Mouse (Mus musculus): ENCODE data around the gene Kctd21. TPM values are rescaled to one million over a fixed set of nuclear protein-coding genes. Genes with fewer than 3 reads are reported as not detected.

The Kctd21 gene
- polyA plus RNA-seq, 1 experiment, result 3.9 TPM

DNA sequence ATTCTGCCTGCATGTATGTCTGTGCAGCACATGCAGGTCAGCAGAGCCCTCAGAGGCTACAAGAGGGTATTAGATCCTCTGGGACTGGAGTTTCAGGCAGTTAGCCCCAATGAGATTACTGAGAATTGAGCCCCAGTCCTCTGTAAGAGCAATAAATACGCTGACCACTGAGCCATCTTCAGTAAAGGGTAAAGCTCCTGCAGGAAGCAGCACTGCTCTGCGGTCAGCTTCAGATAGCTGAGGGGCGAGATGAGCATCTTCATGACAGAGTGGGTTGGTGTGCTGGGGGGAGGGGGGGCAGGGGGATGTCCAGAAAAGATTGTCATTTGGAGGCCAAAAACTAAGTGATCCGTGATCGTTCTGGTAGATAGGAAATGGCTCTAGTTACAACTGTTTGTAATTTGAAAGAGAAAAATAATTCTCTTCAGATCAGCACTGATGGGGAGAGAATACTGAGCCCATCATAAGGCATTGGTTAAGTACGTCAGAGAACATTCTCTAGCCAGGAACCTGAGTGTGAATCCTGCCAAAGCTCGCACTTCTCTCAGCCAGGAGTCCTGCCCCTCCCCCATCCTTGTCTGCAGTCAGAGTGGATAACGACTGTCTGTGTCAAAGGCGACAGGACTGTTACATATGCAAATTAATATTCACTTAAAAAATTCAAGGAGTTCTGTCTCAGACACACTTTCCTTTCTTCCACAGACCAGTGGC, 14.1 kb downstream of the Kctd21 start:
- Histone ChIP-seq H3K4me1 (ENCODE audit: control insufficient read depth, insufficient read depth, low read length) (no peaks in the 10 kb centered on the region), H3K4me3 (ENCODE audit: insufficient read depth, low read length) (no peak overlapping the region), H3K27ac (ENCODE audit: insufficient read depth, low read length) (no peak overlapping the region)
- no peak for TF ChIP-seq CTCF (IDR thresholded peaks at IDR 0.05; ENCODE audit: borderline replicate concordance, insufficient read depth, low read length)
- no peak for TF ChIP-seq POLR2A (IDR thresholded peaks at IDR 0.05; ENCODE audit: low read depth, low read length)

DNA sequence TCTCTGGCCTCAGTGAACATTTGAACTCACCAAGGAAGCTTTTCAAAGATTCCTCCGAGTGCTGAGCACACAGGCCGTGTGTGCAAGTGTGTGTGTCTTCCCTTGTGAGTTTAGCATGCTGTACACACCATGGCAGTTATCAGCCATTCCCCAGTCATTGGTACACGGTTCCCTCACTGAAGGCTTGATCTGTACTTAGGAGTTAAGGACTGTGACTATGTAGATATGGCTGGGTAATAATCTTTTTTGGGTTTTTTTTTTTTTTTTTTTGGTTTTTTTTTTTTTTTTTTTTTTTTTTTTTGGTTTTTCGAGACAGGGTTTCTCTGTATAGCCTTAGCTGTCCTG, 14.7 kb downstream of the Kctd21 start:
- no peak overlapping the region for H3K27ac ChIP-seq (ENCODE audit: insufficient read depth, low read length)
- H3K4me1 ChIP-seq (ENCODE audit: control insufficient read depth, insufficient read depth, low read length), result no peaks in the 10 kb centered on the region
- no peak for TF ChIP-seq POLR2A (IDR thresholded peaks at IDR 0.05; ENCODE audit: low read depth, low read length)
- no peak for TF ChIP-seq CTCF (IDR thresholded peaks at IDR 0.05; ENCODE audit: borderline replicate concordance, insufficient read depth, low read length)
- no peak overlapping the region for H3K4me3 ChIP-seq (ENCODE audit: insufficient read depth, low read length)

DNA sequence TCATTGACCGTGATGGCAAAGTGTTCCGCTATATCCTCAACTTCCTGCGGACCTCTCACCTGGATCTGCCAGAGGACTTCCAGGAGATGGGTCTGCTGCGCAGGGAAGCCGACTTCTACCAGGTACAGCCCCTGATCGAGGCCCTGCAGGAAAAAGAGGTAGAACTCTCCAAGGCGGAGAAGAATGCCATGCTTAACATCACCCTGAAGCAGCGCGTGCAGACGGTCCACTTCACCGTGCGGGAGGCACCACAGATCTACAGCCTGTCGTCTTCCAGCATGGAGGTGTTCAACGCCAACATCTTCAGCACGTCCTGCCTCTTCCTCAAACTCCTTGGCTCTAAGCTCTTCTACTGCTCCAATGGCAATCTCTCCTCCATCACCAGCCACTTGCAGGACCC, 15.3 kb downstream of the Kctd21 start:
- Histone ChIP-seq H3K4me3 (ENCODE audit: insufficient read depth, low read length) (no peak overlapping the region), H3K27ac (ENCODE audit: insufficient read depth, low read length) (no peak overlapping the region), H3K4me1 (ENCODE audit: control insufficient read depth, insufficient read depth, low read length) (no peaks in the 10 kb centered on the region)
- TF ChIP-seq CTCF (IDR thresholded peaks at IDR 0.05; ENCODE audit: borderline replicate concordance, insufficient read depth, low read length), result no peak
- TF ChIP-seq POLR2A (IDR thresholded peaks at IDR 0.05; ENCODE audit: low read depth, low read length), result no peak

DNA sequence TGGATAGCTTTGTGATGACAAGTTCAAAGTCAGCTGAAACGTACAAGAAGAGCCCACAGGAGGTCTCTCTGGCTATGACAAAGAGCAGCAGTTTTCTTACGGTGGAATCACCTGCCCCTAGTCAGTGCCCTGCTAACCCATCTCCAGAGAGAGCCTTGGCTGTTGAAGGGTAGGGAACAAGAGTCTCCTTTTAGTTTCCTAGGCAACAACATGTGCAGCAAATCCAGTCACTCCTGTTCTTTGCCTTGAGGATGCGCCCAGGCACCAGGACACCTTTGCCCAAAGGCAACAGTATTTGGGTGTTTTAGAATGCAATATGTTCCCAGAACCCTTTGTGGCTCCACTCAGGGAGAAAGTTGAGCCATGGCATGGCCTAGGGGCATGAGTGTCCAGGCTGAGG, 16.2 kb downstream of the Kctd21 start:
- Histone ChIP-seq H3K4me3 (ENCODE audit: insufficient read depth, low read length) (no peak overlapping the region), H3K27ac (ENCODE audit: insufficient read depth, low read length) (no peak overlapping the region), H3K4me1 (ENCODE audit: control insufficient read depth, insufficient read depth, low read length) (no peaks in the 10 kb centered on the region)
- TF ChIP-seq CTCF (IDR thresholded peaks at IDR 0.05; ENCODE audit: borderline replicate concordance, insufficient read depth, low read length), result no peak
- no peak for TF ChIP-seq POLR2A (IDR thresholded peaks at IDR 0.05; ENCODE audit: low read depth, low read length)

DNA sequence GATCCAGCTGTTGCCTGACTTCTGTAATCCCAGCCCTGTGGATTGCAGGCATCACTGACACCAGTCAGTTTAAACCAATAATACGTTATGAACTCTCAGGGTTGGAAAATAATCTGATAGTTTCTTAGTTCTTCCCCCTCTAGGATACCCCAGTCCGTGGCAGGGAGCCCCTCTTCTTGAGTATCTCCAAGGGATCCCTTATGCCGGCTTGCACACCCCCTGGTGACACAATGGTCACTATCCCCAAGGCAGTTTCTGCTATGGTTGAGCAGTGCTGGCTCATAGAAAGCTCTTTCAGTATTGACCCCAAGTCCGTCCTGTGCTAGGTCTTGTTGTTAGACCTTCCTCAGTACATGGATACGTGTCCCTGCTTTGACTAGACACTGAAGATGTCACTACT, 16.7 kb downstream of the Kctd21 start:
- H3K4me1 ChIP-seq (ENCODE audit: control insufficient read depth, insufficient read depth, low read length), result no peaks in the 10 kb centered on the region
- TF ChIP-seq CTCF (IDR thresholded peaks at IDR 0.05; ENCODE audit: borderline replicate concordance, insufficient read depth, low read length), result no peak
- no peak for TF ChIP-seq POLR2A (IDR thresholded peaks at IDR 0.05; ENCODE audit: low read depth, low read length)
- no peak overlapping the region for H3K4me3 ChIP-seq (ENCODE audit: insufficient read depth, low read length)
- no peak overlapping the region for H3K27ac ChIP-seq (ENCODE audit: insufficient read depth, low read length)

DNA sequence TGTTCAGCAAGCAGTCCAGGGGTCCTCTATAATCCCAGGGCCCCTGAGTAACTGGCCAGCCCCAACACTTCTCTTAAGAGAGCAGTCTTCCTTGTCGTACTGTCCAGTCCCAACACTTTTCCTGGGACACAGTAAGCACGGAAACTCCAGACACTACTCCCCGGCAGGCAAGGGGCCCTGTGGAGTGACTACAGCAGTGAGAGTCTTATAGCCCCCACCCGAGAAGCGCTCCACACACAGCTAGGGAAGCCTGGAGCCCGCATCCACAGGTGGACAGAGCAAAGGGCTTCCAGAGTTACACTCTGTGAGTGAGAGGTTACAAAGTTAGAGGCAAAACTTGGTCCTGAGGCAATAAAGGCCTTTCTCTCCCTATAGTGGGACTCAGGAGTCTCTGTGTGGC, 17.3 kb downstream of the Kctd21 start:
- no peak overlapping the region for H3K27ac ChIP-seq (ENCODE audit: insufficient read depth, low read length)
- no peaks in the 10 kb centered on the region for H3K4me1 ChIP-seq (ENCODE audit: control insufficient read depth, insufficient read depth, low read length)
- no peak for TF ChIP-seq POLR2A (IDR thresholded peaks at IDR 0.05; ENCODE audit: low read depth, low read length)
- TF ChIP-seq CTCF (IDR thresholded peaks at IDR 0.05; ENCODE audit: borderline replicate concordance, insufficient read depth, low read length), result no peak
- H3K4me3 ChIP-seq (ENCODE audit: insufficient read depth, low read length), result no peak overlapping the region

DNA sequence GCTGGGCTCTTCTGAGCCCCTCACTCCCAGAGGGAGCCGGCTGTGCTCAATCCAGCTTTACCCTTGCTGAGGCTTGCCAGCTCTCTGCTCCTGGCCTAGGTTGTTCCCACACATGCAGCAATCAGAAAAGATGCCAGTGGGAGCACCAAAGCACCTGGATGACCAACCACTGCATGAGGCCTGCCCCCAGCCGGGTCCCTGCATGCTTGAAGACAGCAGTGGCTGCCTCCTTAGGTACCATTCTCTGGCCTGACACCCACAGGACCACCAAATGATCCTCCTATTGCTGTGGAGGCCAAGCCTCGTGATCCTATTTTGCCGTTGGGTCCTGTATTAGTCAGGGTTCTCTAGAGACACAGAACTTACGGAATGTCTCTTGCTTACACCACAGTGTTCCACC, 18.8 kb downstream of the Kctd21 start:
- TF ChIP-seq POLR2A (IDR thresholded peaks at IDR 0.05; ENCODE audit: low read depth, low read length) (no peak), CTCF (IDR thresholded peaks at IDR 0.05; ENCODE audit: borderline replicate concordance, insufficient read depth, low read length) (no peak)
- Histone ChIP-seq H3K27ac (ENCODE audit: insufficient read depth, low read length) (no peak overlapping the region), H3K4me1 (ENCODE audit: control insufficient read depth, insufficient read depth, low read length) (no peaks in the 10 kb centered on the region)

DNA sequence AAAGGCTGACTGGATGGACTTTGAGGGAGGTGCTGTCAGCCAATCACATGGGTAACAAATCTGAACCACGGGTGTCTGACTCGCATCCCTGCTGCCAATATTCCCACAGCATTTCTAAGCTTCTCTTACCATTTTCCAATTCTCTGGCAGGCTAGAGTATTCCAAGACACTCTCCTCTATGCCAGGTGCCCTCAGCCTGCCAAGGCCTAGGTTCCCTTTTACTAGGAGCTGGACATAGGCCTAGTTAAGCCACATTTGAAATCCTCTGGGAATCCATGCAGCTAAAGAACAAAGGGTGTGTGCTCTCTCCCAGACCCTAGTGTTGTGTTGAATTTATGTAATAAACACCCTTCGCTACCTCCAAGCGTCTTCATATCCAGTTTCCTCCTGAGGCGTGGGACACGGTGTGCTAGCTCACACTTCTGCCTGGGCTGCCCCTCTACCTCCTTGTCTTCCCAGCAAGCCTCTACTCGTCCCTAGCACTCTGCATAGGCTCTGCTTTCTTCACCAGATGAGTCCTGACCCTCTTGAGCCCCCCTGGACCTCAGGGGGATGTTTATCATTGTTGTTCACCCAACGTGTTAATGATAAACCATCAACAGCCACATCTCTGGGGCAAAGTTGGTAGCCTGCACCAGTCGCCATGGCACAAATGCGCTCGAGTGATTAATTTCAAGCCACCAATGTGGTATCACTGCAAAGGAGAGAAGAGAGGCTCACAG, 19.8 kb downstream of the Kctd21 start:
- H3K4me3 ChIP-seq (ENCODE audit: insufficient read depth, low read length), result no peak overlapping the region
- H3K4me1 ChIP-seq (ENCODE audit: control insufficient read depth, insufficient read depth, low read length), result no peaks in the 10 kb centered on the region
- TF ChIP-seq POLR2A (IDR thresholded peaks at IDR 0.05; ENCODE audit: low read depth, low read length) (no peak), CTCF (IDR thresholded peaks at IDR 0.05; ENCODE audit: borderline replicate concordance, insufficient read depth, low read length) (no peak)
- H3K27ac ChIP-seq (ENCODE audit: insufficient read depth, low read length), result no peak overlapping the region

More for the DNA sequence above, 18.8 kb downstream of the Kctd21 start:
- no peak overlapping the region for H3K4me3 ChIP-seq (ENCODE audit: insufficient read depth, low read length)

DNA sequence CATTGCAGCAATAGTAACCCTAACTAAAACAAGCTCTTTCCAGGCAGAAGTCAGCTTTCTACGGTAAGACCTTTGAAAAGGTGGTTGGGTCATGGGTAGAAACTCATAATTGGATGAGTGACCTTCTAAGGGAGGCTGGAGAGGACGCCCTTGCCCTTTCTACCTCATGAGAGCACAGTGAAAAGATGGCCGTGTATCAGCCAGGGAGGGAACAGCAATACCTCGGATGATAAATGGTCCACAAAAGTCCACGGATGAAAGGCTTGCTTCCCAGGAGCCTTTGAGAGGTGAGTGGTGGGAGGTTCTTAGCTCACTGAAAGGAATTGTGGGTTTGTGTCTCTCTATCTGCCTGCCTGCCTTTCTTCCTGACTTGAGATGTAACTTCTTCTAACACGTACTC, 21.2 kb downstream of the Kctd21 start:
- TF ChIP-seq POLR2A (IDR thresholded peaks at IDR 0.05; ENCODE audit: low read depth, low read length) (no peak), CTCF (IDR thresholded peaks at IDR 0.05; ENCODE audit: borderline replicate concordance, insufficient read depth, low read length) (no peak)
- Histone ChIP-seq H3K27ac (ENCODE audit: insufficient read depth, low read length) (no peak overlapping the region), H3K4me1 (ENCODE audit: control insufficient read depth, insufficient read depth, low read length) (no peaks in the 10 kb centered on the region), H3K4me3 (ENCODE audit: insufficient read depth, low read length) (no peak overlapping the region)

DNA sequence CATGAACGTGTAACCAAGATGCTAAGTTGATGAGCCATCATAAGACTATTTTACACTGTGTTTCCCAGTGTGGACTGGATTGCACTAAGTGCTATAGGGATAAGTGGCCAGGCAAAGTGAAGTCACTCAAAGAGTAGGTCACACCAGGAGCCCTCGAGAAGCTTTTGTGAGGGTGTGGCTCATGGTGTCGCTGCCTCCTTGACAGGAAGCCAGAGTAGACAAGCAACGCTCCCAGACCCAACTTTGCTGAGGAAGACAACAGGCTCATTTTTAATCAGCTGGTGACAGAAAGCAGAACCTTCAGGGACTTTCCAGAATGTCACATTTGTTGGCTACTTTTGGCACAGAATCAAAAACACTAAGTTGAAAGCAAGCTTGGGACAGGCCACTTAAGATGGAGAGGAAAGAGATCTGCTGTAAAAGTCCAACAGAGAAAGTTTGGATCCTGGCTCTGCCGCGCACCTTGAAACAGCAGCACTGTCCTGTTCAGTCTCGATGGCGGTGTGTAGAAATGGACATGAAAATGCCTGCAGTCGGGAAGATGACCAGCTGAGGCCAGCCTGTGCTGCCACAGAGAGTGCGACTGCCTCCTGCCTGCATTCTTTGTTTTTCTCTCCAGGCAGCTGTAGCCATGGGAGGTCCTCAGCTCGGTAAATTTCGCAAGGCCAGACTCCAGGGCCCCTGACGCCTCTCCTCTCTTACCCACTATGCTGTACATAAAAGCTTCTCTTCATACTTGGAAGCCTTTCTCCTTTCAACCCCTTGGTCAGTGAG, 23.1 kb downstream of the Kctd21 start:
- H3K4me1 ChIP-seq (ENCODE audit: control insufficient read depth, insufficient read depth, low read length), result no peaks in the 10 kb centered on the region
- no peak overlapping the region for H3K27ac ChIP-seq (ENCODE audit: insufficient read depth, low read length)
- TF ChIP-seq POLR2A (IDR thresholded peaks at IDR 0.05; ENCODE audit: low read depth, low read length), result no peak
- no peak for TF ChIP-seq CTCF (IDR thresholded peaks at IDR 0.05; ENCODE audit: borderline replicate concordance, insufficient read depth, low read length)
- H3K4me3 ChIP-seq (ENCODE audit: insufficient read depth, low read length), result no peak overlapping the region
